Mouse (Mus musculus) lung, embryonic 15.5 days (tissue): ENCODE data around the gene Ntrk2. TPM values are rescaled to one million over a fixed set of nuclear protein-coding genes. Genes with fewer than 3 reads are reported as not detected.

ENCODE experiments used
- ATAC-seq: fragments of 200-750 bp; cut with Nextera tagmentation; 2 replicates; pipeline ENCODE4 v1.8.0; 2017; ENCODE audit warnings: moderate number of reproducible peaks, borderline replicate concordance; ENCODE audit not compliant: low FRiP score, low TSS enrichment; ENCODE audit errors: extremely low read depth
- H3K27ac ChIP-seq: fragments of 300-500 bp; sonication (generic); 2 replicates; pipeline ENCODE4 v1.5.1; 2015; ENCODE audit warnings: moderate library complexity, mild to moderate bottlenecking, inconsistent platforms
- H3K27me3 ChIP-seq: fragments of 300-500 bp; sonication (generic); 2 replicates; pipeline ENCODE4 v1.6.1; 2015; ENCODE audit warnings: inconsistent platforms
- H3K36me3 ChIP-seq: fragments of 300-500 bp; sonication (generic); 2 replicates; pipeline ENCODE4 v1.6.1; 2015; ENCODE audit warnings: inconsistent platforms
- H3K4me1 ChIP-seq: fragments of 300-500 bp; sonication (generic); 2 replicates; pipeline ENCODE4 v1.6.1; 2015; ENCODE audit warnings: inconsistent platforms
- H3K4me2 ChIP-seq: fragments of 300-500 bp; sonication (generic); 2 replicates; pipeline ENCODE4 v1.6.1; 2015; ENCODE audit warnings: inconsistent platforms, mild to moderate bottlenecking, moderate library complexity
- H3K4me3 ChIP-seq: fragments of 300-500 bp; sonication (generic); 2 replicates; pipeline ENCODE4 v1.5.1; 2015; ENCODE audit warnings: mild to moderate bottlenecking, inconsistent platforms
- H3K9ac ChIP-seq: fragments of 300-500 bp; sonication (generic); 2 replicates; pipeline ENCODE4 v1.6.1; 2015; ENCODE audit warnings: inconsistent platforms
- H3K9me3 ChIP-seq: fragments of 300-500 bp; sonication (generic); 2 replicates; pipeline ENCODE4 v1.6.1; 2016; ENCODE audit warnings: inconsistent platforms
- WGBS: fragments of 180-500 bp; shearing (Covaris S2); methylation state at CpG from one replicate; pipeline ENCODE4 v1.1.7; 2015; 5-methylcytosine and 5-hydroxymethylcytosine counted together
- polyA plus RNA-seq: library from polyadenylated mRNA; unstranded; fragments of >200 nt; fragmentation: Nextera tagmentation; extraction: Ambion mirVana; gene quantifications from 2 replicates; pipeline ENCODE4 v1.2.1, GENCODE M21; 2015

Gene Ntrk2
- polyA plus RNA-seq, 1 experiment from 2014 or later, result 3.8 TPM

DNA sequence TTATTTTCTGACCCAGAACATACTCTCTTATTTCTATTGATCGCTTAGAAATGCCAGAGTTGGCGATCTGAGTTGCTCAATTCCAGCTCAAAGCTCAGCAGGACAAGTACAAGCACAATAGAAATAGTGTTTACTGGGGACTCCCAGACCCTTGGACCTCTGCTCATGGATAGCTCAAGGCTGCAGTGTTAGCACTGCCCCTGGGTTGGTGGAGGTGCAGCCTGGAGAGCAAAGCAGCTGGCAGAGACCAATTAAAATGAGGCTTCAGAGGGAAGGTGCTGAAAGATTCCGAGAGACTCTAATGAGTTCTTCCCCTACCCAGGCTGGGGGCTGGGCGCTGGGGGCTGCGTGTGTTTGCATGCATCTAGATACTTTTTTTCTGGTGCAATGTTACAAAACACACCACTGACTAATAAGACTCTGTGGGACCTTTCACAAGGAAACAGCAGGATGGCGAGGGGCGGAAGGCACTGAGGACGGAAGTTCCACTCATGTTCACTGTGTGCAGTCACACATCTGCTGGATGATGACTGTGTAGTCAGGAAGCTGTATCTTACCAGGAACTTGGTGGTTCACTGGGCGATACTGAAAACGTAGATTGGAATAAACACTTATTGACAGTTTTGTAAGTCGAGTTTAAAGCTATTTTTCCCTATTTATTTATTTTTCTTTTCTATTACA lies 193.1 kb downstream of the Ntrk2 start:
- Histone ChIP-seq H3K9me3 (no peaks in the 10 kb centered on the region), H3K36me3 (no peaks in the 10 kb centered on the region), H3K27ac (no peak overlapping the region), H3K9ac (no peak overlapping the region), H3K27me3 (no peaks in the 10 kb centered on the region), H3K4me1 (peaks cover 7% of the 10 kb centered on the region; the same call in 1 of the 2 replicates), H3K4me2 (no peak overlapping the region; the same call in 1 of the 2 replicates), H3K4me3 (no peak overlapping the region)
- ATAC-seq, result no peak
- 43% methylated on average over 11 of the region's 11 CpGs for WGBS

DNA sequence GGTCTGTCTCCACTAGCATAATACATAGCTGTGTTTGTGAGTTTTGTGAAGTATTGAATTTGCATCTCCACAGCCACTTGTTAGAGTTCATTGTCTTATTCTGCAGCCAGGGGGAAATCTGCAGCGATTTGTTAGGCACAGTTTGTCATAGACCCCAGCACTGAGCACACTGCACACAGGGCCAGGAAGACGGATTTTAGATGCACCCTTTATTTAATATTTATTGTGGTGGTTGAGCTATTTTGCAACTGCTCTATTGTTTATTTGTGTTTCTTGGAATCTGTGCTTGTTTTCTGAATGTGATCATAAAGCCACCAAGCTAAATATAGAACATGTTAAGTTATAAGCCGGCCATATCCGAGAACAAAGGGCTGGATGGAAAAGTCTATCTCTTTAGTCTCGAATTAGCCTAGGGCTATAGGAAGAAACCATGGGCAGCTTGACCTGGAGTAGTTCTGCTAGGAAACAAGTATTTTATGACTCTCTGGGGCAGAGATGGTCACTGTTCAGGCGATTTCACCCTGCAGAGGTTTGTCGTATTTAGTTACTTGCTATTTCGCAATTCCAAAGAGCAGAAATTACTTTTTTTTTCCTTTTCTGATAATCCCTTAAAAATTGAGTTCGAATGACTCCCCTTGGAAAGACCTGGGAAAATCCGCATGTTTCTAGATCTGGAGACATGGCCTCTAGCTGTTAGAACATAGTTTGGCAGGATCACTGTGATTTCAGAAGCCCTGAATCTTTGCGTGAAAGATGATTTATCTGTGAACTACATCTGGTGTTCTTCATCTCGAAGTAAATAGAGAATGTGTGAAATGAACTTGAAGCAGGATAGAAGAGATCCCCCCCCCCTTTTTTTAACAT lies 196.8 kb downstream of the Ntrk2 start:
- Histone ChIP-seq H3K4me1 (peaks cover 7% of the 10 kb centered on the region; the same call in 1 of the 2 replicates), H3K9ac (no peak overlapping the region), H3K4me2 (no peak overlapping the region), H3K4me3 (no peak overlapping the region), H3K27me3 (no peaks in the 10 kb centered on the region), H3K36me3 (no peaks in the 10 kb centered on the region), H3K9me3 (no peaks in the 10 kb centered on the region), H3K27ac (no peak overlapping the region; the same call in 1 of the 2 replicates)
- WGBS, result 50% methylated on average over 12 of the region's 12 CpGs
- ATAC-seq, result peak; percentile 52; the same call in 1 of the 2 replicates

DNA sequence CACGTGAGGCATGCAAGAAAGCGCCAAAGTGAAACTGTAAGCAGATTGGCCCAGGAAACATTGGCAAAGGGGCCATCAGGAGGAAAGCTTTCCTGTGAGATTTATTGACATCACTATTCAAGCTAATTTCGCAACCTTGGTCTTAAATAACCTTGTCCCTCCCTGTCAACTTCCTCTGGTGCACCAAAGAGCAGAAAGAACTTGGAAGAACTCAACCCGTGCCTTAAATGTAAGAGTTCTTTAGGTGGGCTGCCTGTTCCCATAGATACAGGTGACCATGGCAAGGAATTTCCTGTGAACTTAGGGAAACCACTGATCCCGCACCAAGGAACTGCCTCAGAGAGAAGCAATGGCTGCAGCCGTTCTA lies 197.4 kb downstream of the Ntrk2 start:
- ATAC-seq, result 0 out of 2 replicates have a peak, but pooled peaks have one; percentile 5
- H3K36me3 ChIP-seq, result no peaks in the 10 kb centered on the region
- no peaks in the 10 kb centered on the region for H3K9me3 ChIP-seq
- no peak overlapping the region for H3K9ac ChIP-seq
- H3K27ac ChIP-seq, result no peak overlapping the region
- no peak overlapping the region for H3K4me3 ChIP-seq
- WGBS, result 58% methylated on average over 6 of the region's 6 CpGs
- H3K4me1 ChIP-seq, result peaks cover 7% of the 10 kb centered on the region; the same call in 1 of the 2 replicates
- no peak overlapping the region for H3K4me2 ChIP-seq
- no peaks in the 10 kb centered on the region for H3K27me3 ChIP-seq

DNA sequence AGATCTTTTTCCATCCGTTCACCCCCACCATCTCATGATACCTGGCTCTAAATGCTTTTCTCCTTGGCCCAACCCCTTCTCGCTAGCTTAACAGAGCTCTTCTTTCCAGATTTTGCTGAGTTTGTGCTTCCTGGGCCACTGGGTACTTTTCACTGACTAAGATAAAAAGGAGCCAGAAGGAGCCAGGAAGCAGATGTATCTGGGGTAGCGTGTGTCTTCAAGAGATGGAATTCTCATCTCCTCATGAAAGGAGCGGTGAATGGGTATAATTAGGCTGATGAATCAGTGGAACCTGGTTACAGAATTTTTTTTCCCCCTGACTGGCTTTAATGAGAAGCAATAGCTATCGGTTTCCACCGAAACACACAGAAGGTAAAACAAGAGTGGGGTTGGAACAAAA lies 198.2 kb downstream of the Ntrk2 start:
- H3K4me1 ChIP-seq, result 0 out of 2 replicates have a peak, but pooled peaks cover 7% of the 10 kb centered on the region
- H3K36me3 ChIP-seq, result no peaks in the 10 kb centered on the region
- no peak overlapping the region for H3K4me2 ChIP-seq
- H3K4me3 ChIP-seq, result no peak overlapping the region
- no peaks in the 10 kb centered on the region for H3K9me3 ChIP-seq
- H3K27me3 ChIP-seq, result no peaks in the 10 kb centered on the region
- no peak for ATAC-seq
- H3K27ac ChIP-seq, result no peak overlapping the region
- no peak overlapping the region for H3K9ac ChIP-seq
- WGBS, result 80% methylated on average over 6 of the region's 6 CpGs

DNA sequence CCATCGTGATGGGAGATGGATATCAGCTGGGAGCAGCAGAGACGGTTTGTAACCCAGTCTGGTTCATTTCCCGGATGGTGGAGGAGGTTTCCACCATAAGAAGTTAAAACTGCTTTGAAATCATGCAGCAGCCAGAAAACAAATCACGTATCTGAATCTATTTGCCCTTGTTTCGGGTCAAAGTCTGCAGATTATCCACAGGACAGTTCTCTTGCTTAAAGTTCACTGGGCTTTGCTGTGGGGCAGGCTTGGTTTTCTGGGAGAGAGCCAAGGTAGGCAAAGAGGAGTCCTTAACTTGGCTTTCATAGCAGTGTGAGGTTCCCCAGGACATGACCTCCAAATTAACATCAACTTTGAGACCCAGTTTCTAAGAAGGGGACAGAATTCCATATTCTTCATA lies 203.5 kb downstream of the Ntrk2 start:
- H3K4me1 ChIP-seq, result peaks cover 21% of the 10 kb centered on the region
- no peak overlapping the region for H3K9ac ChIP-seq
- no peaks in the 10 kb centered on the region for H3K9me3 ChIP-seq
- 56% methylated on average over 5 of the region's 5 CpGs for whole genome bisulfite sequencing
- H3K27ac ChIP-seq, result no peak overlapping the region
- no peak overlapping the region for H3K4me3 ChIP-seq
- H3K4me2 ChIP-seq, result no peak overlapping the region
- H3K27me3 ChIP-seq, result no peaks in the 10 kb centered on the region
- H3K36me3 ChIP-seq, result no peaks in the 10 kb centered on the region
- no peak for ATAC-seq

DNA sequence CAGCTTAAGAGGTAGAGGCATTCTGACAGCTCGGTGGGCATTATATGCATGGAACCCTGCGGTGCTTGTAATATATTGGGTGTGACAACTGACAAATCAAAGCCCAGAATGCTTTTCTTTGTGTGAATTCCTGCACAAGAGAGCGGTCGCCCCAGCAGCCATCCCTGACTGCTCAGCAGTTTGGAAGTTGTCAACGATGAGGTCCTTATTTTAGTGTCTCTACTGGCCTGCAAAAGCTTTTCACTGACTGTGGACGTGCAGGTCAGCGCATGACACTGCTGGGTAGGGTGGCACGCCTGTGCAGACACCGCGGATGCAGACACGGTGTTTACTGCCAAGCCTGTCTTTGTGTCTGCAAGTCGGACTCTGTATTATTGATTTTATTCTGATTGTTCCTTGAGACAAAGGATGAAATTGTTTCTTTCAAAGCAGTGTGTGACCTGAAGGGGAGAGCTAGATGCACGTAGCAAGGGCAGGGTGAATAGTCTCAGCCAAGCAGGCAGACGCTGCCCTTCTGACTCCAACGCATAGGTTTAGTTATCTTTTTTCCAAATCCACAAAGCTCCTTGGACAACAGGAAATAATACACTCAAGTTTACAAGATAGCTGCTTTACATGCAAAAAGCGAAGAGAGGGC lies 204.6 kb downstream of the Ntrk2 start:
- Histone ChIP-seq H3K9ac (no peak overlapping the region), H3K27ac (no peak overlapping the region), H3K36me3 (no peaks in the 10 kb centered on the region), H3K4me3 (peak overlapping the region; percentile 19; the same call in 1 of the 2 replicates), H3K9me3 (no peaks in the 10 kb centered on the region), H3K4me1 (peaks cover 21% of the 10 kb centered on the region), H3K27me3 (no peaks in the 10 kb centered on the region), H3K4me2 (peak overlapping the region; percentile 57)
- WGBS, result 21% methylated on average over 16 of the region's 16 CpGs
- no peak for ATAC-seq

DNA sequence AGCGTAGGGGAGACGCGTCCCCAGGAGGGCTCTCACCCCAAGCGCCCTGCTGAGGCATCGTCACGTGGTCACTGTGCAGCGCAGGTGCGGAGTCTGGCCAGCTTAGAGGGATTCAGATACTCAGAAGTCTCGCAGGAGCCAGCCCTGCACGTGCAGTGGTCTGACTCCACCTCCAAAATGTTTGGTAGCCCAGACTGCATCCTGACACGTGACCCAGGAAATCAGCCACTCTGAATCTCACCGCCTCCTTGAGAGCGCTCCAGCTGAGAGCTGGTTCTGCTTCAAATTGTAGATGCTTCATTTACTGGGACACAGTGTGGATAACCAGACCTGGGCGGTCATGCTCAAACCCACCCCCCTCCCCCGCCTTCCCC lies 205.1 kb downstream of the Ntrk2 start:
- Histone ChIP-seq H3K27ac (no peak overlapping the region), H3K27me3 (no peaks in the 10 kb centered on the region), H3K36me3 (no peaks in the 10 kb centered on the region), H3K9ac (no peak overlapping the region), H3K4me1 (peaks cover 21% of the 10 kb centered on the region), H3K4me3 (peak overlapping the region; percentile 19; the same call in 1 of the 2 replicates), H3K4me2 (peak overlapping the region; percentile 57), H3K9me3 (no peaks in the 10 kb centered on the region)
- 3% methylated on average over 15 of the region's 15 CpGs for WGBS
- peak; percentile 92 for ATAC-seq

DNA sequence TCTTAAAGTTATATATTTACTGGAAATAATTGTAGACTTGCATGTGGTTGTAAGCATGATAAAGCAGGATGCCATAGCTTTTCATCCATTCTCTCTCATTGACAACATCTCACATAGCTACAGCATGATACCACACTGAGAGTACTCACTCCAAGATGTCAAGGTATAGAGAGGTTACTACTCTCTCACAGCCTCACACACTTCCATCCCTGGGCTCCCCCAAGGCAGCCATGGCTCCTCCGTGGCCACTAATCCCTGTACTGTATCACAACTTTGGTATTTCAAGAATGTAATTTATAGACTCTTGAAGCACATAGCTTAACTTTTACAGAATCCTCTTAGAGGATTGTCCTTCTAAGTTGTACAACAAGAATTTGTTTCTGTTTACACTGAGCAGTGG lies 209.0 kb downstream of the Ntrk2 start:
- WGBS, result 21% methylated on average over 1 of the region's 1 CpGs
- no peak for ATAC-seq
- H3K27me3 ChIP-seq, result no peaks in the 10 kb centered on the region
- H3K27ac ChIP-seq, result no peak overlapping the region
- peaks cover 17% of the 10 kb centered on the region for H3K4me1 ChIP-seq
- no peak overlapping the region for H3K9ac ChIP-seq
- no peak overlapping the region for H3K4me3 ChIP-seq
- H3K4me2 ChIP-seq, result no peak overlapping the region
- H3K9me3 ChIP-seq, result no peaks in the 10 kb centered on the region
- H3K36me3 ChIP-seq, result no peaks in the 10 kb centered on the region

DNA sequence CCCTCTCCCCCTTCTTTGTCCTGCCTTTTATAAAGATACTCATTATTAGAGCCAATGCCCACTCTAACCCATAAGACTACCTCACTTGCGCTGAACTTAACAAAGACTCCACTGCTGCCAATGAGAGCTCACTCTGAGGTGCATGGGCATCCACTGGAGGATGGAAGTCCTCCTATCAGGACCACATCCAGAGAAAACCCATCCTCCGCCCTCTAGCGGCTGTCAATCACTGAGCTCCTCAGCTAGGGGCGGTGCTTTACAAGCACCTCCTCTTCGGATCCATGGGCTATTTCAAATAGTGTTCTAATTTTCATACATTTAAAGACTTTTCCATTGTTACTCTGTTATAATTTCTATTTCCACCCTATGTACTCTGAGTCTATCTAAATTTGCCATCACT lies 210.8 kb downstream of the Ntrk2 start:
- no peak overlapping the region for H3K9ac ChIP-seq
- 61% methylated on average over 5 of the region's 5 CpGs for WGBS
- no peaks in the 10 kb centered on the region for H3K4me1 ChIP-seq
- no peak for ATAC-seq
- no peak overlapping the region for H3K4me3 ChIP-seq
- no peak overlapping the region for H3K4me2 ChIP-seq
- H3K9me3 ChIP-seq, result no peaks in the 10 kb centered on the region
- H3K36me3 ChIP-seq, result no peaks in the 10 kb centered on the region
- H3K27me3 ChIP-seq, result no peaks in the 10 kb centered on the region
- H3K27ac ChIP-seq, result no peak overlapping the region

DNA sequence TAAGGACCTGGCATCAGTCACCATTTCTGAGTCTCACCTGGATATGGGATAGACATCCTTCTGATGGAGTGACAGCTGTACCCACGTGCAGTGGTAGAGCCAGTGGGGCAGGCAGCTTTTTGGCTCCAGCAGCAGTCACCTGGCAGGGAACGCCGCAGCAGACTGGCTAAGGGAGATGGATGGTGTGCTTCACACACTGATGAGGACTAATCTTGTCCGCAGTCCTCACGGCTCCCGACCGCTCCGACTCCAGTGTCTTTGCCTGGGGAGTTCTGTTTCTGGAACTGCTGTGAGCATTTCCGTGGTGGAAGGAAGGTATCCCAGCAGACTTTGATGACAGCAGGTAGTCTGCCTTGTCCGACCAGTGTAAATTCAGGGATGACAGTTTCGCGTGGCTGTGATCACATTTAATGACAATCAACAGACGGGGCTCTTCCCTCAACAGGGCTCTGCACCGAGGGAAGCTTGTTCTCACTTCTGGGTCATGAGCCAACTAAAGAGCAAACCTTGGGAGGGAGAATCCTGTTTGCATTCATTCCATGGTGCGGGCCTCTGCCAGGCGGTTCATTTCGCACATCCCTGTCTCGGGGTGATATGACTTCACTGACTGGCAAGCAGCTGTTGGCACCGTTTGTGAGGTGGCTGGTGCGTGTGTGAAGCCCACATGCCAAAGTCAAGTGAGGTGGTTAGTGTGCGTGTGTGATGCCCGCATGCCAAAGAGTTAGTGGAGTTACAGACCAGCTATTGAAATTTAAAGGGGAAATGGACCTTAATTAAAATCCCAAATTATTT lies 216.1 kb downstream of the Ntrk2 start:
- Histone ChIP-seq H3K27ac (no peak overlapping the region), H3K4me2 (no peak overlapping the region), H3K4me3 (no peak overlapping the region), H3K9me3 (no peaks in the 10 kb centered on the region), H3K9ac (no peak overlapping the region), H3K27me3 (no peaks in the 10 kb centered on the region), H3K4me1 (no peaks in the 10 kb centered on the region), H3K36me3 (no peaks in the 10 kb centered on the region)
- no peak for ATAC-seq
- 79% methylated on average over 22 of the region's 22 CpGs for WGBS

DNA sequence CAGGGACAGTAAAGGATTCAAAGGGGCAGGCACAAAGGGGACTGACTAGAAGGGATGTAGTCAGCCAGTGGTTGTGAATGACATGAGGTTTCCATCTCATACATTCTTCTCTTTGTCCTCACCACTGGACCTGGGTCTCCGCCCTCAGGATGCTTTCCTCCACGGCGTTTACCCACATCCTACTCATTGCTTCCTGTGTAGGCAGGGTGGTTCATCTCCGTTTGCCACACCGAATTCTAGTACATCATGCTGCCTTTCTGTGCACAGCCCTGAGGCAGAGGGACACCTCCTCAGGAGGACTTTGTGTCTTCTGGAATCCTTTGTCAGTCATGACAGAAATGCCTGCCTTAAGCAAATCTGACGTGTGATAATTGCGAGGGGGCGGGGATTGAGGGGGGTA lies 219.3 kb downstream of the Ntrk2 start:
- Histone ChIP-seq H3K9me3 (no peaks in the 10 kb centered on the region), H3K27me3 (no peaks in the 10 kb centered on the region), H3K9ac (no peak overlapping the region), H3K27ac (no peak overlapping the region), H3K4me1 (no peaks in the 10 kb centered on the region), H3K4me2 (no peak overlapping the region), H3K36me3 (no peaks in the 10 kb centered on the region), H3K4me3 (no peak overlapping the region)
- no peak for ATAC-seq
- WGBS, result 74% methylated on average over 8 of the region's 8 CpGs
